Mouse (Mus musculus): ENCODE measurements at regions not wholly inside any gene's neighbourhood (a gene's known extent, or its start where the extent isn't known, plus 50 kb on each side); places are given as distances from the start of the nearest gene placed in this dataset.
A peak's percentile ranks its signal among the peaks of the same experiment; 100 is the strongest.

DNA sequence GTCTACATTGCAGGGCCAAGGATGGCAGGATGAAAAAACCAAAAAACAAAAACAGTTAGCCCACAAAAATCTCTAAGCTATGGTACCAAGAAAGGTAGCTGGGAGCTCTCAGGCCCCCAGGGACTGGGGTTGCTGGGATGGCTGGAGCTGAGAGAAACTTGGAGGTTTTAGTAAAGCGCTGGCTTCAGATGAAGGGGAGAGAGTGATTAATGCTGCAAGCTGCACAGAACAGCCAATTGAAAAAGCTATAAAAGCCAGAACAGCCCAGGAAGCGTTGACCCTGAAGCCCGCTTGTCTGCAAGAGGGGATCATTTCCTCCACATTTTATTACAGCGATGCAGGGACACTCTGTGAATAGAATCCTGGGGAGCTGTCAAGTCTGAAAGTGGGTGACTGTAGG lies 157.0 kb downstream of the 4930564D02Rik start:
- DNase-seq (ENCODE audit: low spot score in 2 of 2): no peak

DNA sequence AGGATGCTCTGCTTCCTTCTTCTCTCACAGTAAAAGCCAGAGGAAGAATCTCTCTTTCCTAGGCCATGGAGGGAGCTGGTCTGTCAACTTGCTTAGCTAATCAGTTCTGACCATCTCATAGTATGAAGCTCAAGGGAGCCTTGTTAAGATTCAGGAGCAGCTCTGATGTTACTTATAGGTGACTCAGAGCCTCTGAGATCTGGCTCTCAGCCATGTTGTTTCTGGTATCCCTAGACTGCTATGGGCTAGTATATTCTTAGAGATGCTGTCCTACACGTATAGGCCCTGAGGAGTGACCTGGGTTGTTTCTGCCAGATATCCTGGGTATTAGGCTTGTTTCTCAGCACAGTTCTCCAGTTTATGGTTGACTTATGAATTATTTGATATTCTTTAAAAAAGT lies 160.9 kb downstream of the 4930564D02Rik start:
- no peak for DNase-seq (ENCODE audit: low spot score in 2 of 2)

DNA sequence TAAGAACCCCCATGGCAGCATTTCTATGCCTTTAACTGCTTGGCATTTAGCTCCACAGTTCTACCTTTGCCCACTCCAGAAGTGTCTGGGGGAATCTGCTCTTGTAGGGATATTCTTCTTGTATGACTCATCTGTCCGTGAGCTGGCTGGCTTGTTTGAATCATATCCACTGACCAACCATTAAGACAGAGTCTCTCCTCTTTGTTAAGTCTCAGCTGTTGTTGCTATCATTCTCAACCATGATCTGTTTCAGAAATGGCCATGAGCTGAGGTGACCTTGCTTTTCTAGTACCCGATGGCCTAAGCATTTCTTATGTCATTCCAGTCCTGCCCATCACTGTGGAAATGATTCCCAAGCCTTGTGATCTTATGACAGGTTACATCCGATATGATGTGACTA lies 161.8 kb downstream of the 4930564D02Rik start:
- DNase-seq (ENCODE audit: low spot score in 2 of 2): no peak

DNA sequence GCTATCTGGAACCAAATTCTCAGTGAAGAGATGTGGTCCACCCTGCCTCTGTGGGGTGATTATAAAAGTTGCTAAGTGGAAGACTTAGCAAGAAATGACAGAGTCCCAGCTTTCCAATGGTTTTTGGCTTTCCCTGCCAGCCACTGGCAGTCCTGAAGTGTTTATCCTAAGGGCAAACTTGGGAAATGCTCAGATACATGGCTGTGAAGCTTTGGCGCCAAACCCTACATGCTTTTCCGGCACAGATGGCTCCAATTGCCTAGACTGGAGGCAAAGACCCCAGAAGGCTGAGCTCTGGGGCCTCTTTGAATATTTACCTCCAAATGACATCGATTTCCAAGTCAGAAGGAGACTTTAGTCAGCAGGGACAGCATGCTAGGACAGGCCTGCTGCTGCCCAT lies 174.4 kb downstream of the 4930564D02Rik start:
- no peak for DNase-seq (ENCODE audit: low spot score in 2 of 2)

DNA sequence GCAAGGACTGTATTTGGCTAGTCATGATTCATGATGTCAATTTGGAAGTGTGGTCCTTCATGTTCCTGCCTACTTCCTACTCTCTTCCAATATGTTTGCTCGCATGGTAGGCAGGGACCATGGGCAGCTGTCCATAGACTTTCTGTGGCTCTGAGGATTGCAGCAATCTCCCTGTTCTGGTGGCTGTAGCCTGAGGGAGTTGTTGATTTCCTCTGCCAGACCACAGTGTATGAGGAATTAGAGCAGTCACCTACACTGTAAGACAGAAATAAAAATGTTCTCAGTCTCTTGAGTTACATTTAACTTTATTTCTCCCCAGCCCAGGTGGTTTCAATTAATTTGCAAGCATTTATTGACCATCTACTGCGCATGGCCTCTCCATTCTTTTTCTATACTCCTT lies 190.5 kb downstream of the 4930564D02Rik start:
- DNase-seq (ENCODE audit: low spot score in 2 of 2): no peak

DNA sequence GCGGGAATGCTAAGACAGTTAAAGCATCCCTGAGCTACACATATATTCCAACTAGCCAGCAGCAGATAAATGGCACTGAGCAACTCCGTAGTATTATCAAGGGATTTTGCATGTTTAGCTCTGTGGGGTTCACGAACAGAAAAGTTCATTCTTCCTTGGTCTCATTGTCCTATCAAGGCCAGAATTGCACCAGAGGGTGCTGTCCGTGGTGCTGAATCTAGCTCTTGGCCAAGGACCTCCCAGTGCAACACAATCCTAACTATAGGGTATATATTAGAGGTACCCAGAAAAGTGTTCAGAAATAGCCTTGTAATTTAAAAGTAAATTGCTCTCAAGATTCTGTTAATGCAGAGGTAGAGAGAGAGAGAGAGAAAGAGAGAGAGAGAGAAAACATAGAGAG lies 176.9 kb upstream of the Kcnd3 start:
- no peak for DNase-seq (ENCODE audit: low spot score in 2 of 2)

DNA sequence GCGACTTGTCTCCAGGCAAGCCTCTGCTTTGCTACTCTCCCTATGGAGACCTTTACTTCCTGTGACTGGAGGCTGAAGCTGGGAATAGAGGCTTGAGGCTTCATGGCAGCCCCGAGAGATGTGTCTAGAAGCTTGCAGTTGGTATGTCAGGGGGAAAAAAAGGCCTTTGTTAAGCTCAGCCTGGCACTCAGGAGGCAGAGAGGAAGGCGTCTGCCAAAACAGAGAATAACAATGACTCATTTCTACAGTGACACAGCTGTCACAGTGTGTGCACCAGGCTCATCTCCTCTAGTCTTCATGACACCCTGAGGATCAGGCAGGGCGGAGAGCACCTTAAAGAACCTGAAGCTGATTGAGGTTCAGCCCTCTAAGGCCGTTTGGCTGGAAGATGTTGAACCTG lies 171.2 kb upstream of the Kcnd3 start:
- peak; percentile 37 to 38 for DNase-seq (ENCODE audit: low spot score in 2 of 2)

DNA sequence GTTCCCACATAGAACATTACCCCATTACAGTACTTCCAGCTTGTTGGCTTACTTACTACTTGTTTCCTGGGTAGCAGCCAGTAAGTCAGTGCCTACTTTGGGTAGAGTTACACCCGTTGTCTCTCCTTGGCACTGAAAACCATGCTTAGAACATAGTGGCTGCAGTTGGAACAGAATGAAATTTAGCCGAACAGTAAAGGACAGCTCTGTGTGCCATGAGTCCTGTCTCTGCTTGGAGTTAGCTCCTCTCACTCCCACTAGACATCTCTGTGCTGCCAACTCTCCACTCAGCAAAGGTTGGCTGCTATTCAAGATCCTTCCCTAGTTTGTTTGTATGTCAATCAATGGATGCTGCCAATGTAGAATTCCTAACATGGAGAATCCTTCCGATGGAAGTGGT lies 170.4 kb upstream of the Kcnd3 start:
- DNase-seq (ENCODE audit: low spot score in 2 of 2): peak; percentile 18 to 34

DNA sequence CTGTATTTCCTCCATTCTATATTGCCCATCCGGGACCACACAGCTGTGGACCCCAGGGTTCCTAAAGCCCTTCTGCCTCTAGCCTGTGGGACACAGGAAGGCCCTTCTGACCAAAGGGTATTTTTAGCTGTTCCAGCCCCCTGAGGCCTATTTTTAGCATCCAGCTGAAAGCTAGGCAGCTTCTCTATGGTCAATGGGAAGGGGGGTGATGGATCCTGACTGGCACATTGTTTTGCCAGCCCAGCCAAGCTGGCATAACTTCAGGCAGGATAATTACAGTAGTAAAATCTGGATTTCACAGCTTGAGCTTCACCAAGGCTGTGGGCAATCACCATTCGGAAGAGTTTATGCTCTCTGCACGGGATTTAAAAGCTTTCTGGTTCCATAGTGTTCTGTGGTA lies 153.9 kb upstream of the Kcnd3 start:
- DNase-seq (ENCODE audit: low spot score in 2 of 2): no peak

DNA sequence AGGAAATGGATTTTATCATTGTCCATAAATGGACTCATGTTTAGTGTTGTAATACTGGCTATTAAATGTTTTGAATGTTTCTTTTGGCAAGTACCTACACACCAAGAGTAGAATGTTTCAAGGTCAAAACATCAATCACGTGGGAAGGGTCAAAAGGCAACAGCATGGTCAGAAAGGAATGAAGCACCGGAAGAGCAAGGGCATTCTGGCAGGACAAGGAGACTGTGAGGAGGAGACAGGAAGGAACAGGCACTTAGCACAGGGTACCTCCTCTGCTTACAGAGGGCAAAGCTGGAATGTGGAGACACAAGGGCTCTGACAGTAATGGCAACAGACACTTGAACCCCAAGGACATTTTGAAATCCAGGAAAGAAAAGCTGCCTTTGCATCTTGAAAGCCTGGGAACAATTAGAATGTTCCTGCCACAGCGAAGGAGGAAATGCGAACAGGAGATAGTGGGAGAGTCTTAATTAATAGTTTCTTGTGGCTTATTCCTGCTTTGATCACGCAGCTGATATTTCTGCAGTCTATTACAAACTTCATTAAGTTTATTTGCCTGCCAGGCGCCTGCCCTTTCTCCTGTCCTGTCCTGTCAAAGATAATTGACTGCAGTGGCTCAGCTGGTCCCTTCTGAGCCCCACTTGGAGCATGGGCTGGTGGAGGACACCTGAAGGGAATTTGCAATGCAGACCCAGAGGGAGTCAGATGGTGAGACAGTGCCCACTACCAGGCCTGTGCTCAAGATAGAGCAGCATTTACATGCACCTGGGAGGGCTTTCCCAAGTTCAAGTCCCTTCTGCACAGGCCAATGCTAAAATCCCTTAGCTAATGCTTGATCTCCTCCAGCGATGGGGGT lies 151.2 kb upstream of the Kcnd3 start:
- DNase-seq (ENCODE audit: low spot score in 2 of 2): no peak

DNA sequence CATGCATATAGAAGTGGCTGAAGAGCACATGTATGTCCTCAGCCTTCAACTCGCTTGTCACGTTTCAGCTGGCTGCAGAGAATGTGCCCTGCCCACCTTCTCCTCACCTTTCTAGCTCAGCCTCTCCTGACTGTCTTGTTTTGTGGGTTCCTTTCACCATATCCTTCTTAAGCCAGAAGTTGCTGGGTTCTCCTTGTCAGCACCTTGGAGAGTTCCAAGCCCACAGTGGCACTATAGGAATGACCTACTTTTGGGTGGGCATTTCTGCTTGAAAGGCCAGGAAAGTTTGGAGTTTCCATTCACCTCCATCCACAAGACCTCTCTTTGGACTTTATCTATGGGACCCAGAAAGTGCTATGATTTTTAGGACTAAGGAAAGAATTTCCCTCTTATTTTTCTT lies 144.5 kb upstream of the Kcnd3 start:
- DNase-seq (ENCODE audit: low spot score in 2 of 2): no peak

DNA sequence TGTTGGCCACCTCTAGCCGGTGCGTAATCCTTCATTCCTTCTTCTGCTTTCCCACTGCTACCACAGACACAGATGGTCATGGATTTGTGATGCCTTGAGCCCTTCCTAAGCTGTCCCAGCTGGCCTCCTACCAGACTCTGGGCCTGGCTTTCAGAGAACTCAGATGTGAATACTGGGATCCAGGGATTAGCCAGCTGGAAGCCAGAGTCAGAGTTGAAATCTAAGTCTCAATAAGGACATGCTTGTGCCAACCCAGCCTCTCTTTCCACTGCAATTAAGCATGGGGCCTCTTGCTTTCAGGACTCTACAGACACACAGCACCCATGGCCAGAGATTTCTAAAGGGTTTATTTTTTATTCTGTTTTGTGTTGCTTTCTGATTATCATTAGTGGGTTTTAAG lies 143.1 kb upstream of the Kcnd3 start:
- DNase-seq (ENCODE audit: low spot score in 2 of 2): no peak

DNA sequence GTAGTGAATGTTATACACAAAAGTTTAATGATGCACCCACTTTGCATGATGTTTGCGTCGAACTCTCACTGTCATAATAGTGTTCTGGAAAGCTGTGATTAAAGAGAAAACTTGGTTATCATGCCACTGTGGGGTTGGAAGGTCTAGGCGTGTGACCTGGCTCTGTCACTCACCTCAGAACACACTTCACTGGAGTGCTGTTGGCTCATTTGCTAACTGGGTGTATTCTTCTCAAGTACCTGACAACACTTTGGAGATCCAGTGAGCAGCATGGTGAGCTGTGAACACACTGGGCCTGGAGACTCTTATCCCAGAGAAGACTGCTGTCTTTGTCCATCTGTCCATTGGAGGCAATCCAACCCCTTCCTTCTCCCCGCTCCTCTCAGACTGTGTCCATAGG lies 98.9 kb upstream of the Kcnd3 start:
- no peak for DNase-seq (ENCODE audit: low spot score in 2 of 2)

DNA sequence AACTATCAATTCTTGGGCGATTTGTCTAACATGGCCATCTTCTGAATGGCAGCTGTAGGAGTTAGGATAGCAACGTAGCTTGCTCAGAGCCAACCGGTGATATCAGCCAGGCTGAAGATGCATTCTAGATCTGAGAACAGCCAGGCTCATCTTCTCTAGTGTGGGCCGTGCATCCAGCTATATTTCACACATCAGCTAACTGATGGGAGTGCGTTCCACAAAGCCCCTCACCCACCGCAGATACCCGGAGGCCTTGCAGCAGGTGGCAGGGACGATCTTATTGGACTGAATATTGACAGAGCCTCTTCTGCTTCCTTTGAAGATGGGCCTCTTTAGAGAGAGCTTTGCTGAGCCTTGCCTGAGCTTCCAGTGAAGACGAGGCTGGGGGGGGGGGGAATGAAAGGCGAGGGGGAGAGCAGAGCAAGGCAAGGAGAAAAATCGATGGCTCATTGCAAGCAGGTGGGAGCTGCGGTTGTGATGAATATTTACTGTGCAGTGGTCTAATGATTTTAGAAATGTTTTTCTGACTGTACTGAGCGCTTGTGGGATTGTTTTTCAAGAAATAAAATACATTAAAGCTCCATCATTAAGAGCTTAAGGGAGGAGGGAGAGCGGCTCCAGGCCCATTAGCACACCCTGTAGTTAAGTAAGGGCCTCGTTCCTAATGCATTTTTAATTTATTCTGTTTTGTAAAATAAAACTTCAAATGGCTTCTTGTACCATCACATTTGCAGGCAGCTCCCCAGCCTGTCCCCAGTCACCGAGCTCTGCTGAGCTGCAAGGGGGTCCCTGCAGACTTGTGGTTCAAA lies 97.8 kb upstream of the Kcnd3 start:
- DNase-seq (ENCODE audit: low spot score in 2 of 2): no peak

DNA sequence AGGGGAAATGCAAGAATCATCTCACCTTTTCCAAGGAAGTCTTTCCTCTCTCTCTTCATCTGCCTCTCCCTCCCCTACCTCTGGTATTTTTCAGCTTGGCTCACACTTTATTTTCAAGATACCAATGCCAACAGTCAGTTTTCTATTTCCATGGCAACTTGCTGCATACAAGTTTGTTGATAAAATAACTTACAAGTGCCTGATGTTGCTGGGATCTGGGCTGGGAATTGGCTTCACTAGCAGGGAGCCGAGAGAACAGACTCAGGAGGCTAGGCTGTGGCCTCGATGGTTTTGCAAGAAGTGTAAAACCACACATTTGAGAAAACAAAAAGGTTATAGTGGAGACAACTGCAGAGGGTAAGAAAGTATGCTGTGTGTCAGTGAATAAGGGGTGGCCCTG lies 94.6 kb upstream of the Kcnd3 start:
- DNase-seq (ENCODE audit: low spot score in 2 of 2): no peak

DNA sequence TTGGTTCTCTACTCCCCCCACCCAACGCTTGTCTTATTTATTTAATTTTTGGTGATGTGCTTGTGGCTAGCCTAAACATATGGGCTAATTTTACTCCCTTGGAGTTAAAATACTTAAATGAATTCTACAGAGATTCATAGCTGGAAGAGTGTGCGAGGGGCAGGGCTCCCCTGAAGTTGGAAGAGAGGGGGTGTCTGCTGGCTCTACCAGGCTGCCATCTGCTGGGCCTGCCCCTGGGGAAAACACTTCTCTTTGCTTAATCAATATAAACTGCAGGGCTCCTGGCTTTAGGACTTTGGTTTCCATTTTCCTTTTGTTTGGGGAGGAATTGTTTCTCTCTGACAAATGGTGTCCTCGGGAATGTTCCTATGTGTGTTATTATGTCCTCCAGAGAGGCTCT lies 92.5 kb upstream of the Kcnd3 start:
- DNase-seq (ENCODE audit: low spot score in 2 of 2): no peak

DNA sequence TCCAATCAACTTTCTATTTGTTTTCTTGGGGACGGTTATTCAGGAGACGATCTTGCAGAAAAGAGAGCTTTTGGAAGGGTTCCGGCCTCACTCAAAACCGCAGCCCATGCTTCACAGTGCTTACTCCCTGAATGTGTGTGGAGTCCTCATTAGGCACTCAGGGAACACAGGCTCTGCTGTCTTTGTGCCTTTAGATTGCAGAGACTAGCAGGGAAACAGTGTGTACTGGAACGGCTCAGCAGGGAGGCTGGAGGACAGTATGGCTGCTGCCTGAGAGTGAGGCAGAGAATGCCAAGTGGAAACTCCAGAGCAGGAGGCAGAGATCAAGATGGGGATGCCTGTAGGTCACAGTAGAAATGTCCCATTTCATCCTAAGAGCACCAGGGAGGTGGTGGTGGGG lies 87.4 kb upstream of the Kcnd3 start:
- DNase-seq (ENCODE audit: low spot score in 2 of 2): no peak

DNA sequence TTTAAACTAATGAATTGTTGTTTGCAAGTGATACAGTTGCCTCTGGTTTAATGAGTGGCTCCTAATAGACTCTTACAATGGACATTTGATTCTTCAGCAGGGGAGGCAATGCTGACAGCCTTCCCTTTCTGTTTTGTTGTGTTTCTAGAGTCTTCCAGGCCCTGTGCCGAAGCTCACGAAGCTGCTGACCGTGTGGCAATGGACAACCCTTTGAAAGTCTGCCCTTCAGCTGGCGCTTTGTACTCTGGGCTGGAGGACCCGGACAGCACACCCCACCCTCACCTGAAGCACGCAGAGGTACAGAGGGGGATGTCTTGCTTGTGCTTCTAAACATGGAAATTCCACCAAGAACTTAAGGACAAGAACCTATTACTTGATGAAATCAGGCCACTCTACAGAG lies 85.3 kb upstream of the Kcnd3 start:
- DNase-seq (ENCODE audit: low spot score in 2 of 2): no peak

DNA sequence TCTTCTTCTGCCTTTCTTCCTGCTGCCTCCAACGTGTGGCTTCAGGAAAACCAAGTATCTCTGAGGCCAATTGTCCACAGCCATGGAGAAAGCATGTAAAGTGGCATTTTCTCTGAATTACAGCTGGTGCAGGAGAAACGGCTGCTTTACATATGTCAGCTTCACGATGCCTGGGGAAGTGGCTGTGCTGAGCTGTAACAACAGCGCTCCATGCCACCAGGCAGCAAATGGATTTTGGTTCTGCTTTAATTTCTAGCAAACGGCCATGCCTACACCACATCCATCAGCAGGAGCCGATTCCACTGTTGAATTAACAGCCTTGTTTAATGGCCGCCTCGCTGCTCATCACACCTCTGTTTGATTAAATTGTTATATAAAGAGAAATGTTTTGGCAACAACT lies 84.2 kb upstream of the Kcnd3 start:
- DNase-seq (ENCODE audit: low spot score in 2 of 2): no peak

DNA sequence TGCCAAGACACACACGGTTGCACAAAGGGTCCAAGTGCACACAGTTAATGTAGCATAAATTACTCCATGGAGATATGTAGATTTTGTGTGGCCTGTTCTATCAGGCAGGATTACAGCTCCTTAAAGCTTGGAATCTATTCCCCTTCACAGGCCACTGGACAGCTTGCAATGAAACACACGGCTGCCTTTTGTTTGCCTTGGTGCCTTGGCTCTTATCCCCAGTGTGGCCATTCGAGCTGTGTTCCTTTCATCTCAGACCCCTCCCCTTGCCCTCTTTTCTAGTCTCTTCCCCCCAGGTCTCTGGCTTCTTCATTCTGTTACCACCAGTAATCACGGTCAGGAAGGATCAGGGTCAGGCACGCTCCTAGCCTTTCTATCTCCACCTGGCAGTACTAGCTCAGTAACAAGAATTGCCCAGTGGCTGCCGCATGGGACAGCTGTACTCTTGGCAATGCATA lies 79.7 kb upstream of the Kcnd3 start:
- no peak for DNase-seq (ENCODE audit: low spot score in 2 of 2)

DNA sequence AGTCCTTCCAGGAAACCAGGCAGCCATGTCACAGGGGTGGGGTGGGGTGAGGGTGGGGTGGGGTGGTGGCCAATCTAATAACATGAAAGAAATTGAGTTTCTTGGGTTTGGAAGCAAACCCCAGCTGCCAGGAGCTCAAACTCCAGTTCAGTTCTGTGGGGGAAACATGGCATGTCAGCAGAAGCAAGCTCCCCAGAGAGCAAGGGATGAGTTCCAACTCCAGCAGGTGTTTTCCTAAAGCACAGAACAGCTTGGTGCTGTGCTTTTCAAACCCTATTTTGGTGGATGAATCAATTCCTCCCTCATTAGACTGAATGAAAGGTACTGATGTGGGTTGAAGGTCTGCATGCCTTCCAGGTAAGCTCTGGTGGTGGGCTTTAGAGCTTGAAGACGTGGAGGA lies 77.8 kb upstream of the Kcnd3 start:
- DNase-seq (ENCODE audit: low spot score in 2 of 2): no peak

DNA sequence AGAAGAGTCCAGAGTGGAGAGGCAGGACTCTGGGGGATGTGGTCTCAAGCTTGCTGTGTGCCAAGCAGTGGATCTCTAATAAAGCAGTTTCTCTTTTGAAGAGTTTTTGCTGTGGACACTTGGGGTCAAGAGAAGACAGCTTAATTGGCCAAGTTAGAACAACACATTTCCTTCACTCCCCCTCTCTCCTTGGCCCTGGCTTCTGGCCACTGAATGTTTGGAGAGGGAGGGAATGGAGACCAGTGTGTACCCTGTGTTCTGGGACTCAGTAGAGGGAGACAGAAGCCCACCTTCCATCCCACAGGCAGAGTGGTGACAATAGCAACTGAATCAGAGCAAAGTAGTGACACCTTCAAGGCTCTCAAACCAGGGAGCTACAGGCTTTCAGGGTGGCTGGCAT lies 77.3 kb upstream of the Kcnd3 start:
- DNase-seq (ENCODE audit: low spot score in 2 of 2): no peak

DNA sequence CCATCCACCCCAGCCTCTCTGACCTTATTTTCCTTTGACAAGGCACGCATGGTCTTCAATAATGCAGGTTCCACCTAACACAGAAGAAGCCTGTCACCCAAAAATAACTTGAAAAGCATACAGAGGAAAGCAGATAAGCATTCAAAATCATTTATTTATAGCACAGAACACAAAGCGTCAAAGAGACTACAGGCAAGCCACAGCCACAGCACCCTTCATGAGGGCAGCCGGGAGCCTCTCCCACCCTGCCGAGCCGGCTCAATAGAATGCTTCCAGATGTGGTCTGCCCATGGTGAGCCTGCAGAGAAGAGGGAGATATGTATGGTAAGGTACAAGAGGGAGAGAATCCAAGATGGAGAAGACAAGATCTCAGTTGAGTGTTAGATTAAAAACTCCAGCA lies 76.7 kb upstream of the Kcnd3 start:
- no peak for DNase-seq (ENCODE audit: low spot score in 2 of 2)

Measured in frontal cortex, postnatal 36 days (tissue).